Comparison of ENCODE assay signal across 8 mouse cellular contexts in genomic region chr6:13636582-13636989, GRCm38 (mm10). TPM values are rescaled to one million over a fixed set of nuclear protein-coding genes. Genes with fewer than 3 reads are reported as not detected.
DNase-seq lines count a peak whose midpoint lies in the region; ATAC-seq and TF ChIP-seq lines count a peak whose summit lies in the region.
"Had no signal": no experiment of that assay in that cellular context is flagged by ENCODE, and none has a peak within 500 bp of the region (broad histone marks: within the 10 kb centered on the region; RNA-seq: fewer than 3 reads in every experiment).

No protein-coding gene starts in this region.

- no peak for DNase-seq in lung, adult 2 months
- peak; percentile 28 for DNase-seq in embryo, embryonic 10.5 days (ENCODE audit: low spot score)
- peak; percentile 18 for DNase-seq in mesoderm, embryonic 11.5 days (ENCODE audit: low read depth, low spot score)
- no peak for DNase-seq in spleen, postnatal 4 days (ENCODE audit: low spot score in 2 of 2)
- no peak for DNase-seq in cerebellum, postnatal 36 days
- DNase-seq: cerebellum, adult 9-11 months had no signal

- no peaks in the 10 kb centered on the region for H3K27me3 ChIP-seq in lung, embryonic 15.5 days
- H3K27me3 ChIP-seq in heart, embryonic 14.5 days (ENCODE audit: control insufficient read depth, insufficient read depth, low read length) = no peaks in the 10 kb centered on the region

- no peak overlapping the region for H3K4me2 ChIP-seq in lung, embryonic 15.5 days
- H3K4me2 ChIP-seq in heart, embryonic 14.5 days (ENCODE audit: low read length) = peak overlapping the region; percentile 32; the same call in 1 of the 2 replicates

- H3K9me3 ChIP-seq in lung, embryonic 15.5 days = no peaks in the 10 kb centered on the region
- H3K9me3 ChIP-seq in heart, embryonic 14.5 days (ENCODE audit: control insufficient read depth, low read length) = no peaks in the 10 kb centered on the region

- peaks cover 11% of the 10 kb centered on the region for H3K36me3 ChIP-seq in lung, embryonic 15.5 days
- peaks cover 15% of the 10 kb centered on the region for H3K36me3 ChIP-seq in heart, embryonic 14.5 days (ENCODE audit: control insufficient read depth, insufficient read depth, low read length)

- H3K9ac ChIP-seq in lung, embryonic 15.5 days = no peak overlapping the region
- H3K9ac ChIP-seq in heart, embryonic 14.5 days (ENCODE audit: low read length) = no peak overlapping the region

- WGBS in lung, embryonic 15.5 days = 52% methylated on average over 3 of the region's 3 CpGs
- WGBS in lung, adult 2 months = 56% methylated on average over 3 of the region's 3 CpGs
- whole genome bisulfite sequencing in heart, embryonic 14.5 days = 17% methylated on average over 3 of the region's 3 CpGs

- ATAC-seq in lung, embryonic 15.5 days (ENCODE audit: borderline replicate concordance, extremely low read depth, low FRiP score, low TSS enrichment) = peak; percentile 57; the same call in 1 of the 2 replicates
- ATAC-seq in heart, embryonic 14.5 days (ENCODE audit: insufficient number of reproducible peaks, insufficient read depth, low FRiP score, low read depth) = peak; percentile 81

- TF ChIP-seq POLR2A in lung, adult 2 months (IDR thresholded peaks at IDR 0.05; ENCODE audit: borderline replicate concordance, extremely low read depth, low read depth, low read length) = no peak

- H3K27ac ChIP-seq in lung, embryonic 15.5 days = no peak overlapping the region
- peak overlapping the region; percentile 55 to 77 for H3K27ac ChIP-seq in heart, embryonic 14.5 days (replicated peaks in 1 of 2; ENCODE audit: control insufficient read depth in 1 of 2, insufficient read depth in 1 of 2, low read depth in 2 of 2, low read length in 2 of 2)

- H3K4me3 ChIP-seq in lung, embryonic 15.5 days = no peak overlapping the region
- H3K4me3 ChIP-seq in lung, adult 2 months (replicated peaks; ENCODE audit: extremely low read depth, low read depth, low read length) = no peak overlapping the region
- H3K4me3 ChIP-seq in heart, embryonic 14.5 days (ENCODE audit: control insufficient read depth in 1 of 2, insufficient read depth in 1 of 2, low read depth in 1 of 2, low read length in 2 of 2) = no peak overlapping the region

- no peaks in the 10 kb centered on the region for H3K4me1 ChIP-seq in lung, embryonic 15.5 days
- H3K4me1 ChIP-seq in lung, adult 2 months (ENCODE audit: control insufficient read depth, insufficient read depth, low read length) = no peaks in the 10 kb centered on the region
- H3K4me1 ChIP-seq in heart, embryonic 14.5 days (ENCODE audit: control insufficient read depth in 2 of 2, insufficient read depth in 2 of 2, low read length in 2 of 2) = peaks cover 0 to 15% of the 10 kb centered on the region in 2 experiments; a peak in 1 of 4 replicates

- TF ChIP-seq CTCF in lung, adult 2 months (IDR thresholded peaks at IDR 0.05; ENCODE audit: insufficient read depth, low read length) = no peak

RNA-seq across cellular contexts. Expression of gene Tmem168, which starts 28.7 kb away (rescaled TPM):
- polyA plus RNA-seq in lung, embryonic 15.5 days (2015; fragmentation: Nextera tagmentation; extraction: Ambion mirVana) = 41.4 and 47.2 TPM in 2 replicates
- polyA plus RNA-seq in lung, adult 2 months (2012; rRNA removed) = 9.9 and 13.2 TPM in 2 replicates
- 37.4 and 40.1 TPM in 2 replicates for polyA plus RNA-seq in heart, embryonic 14.5 days (2014; fragmentation: Nextera tagmentation; extraction: Ambion mirVana)

RNA-seq across cellular contexts. Expression of gene Bmt2, which starts 41.2 kb away (rescaled TPM):
- polyA plus RNA-seq in lung, embryonic 15.5 days (2015; fragmentation: Nextera tagmentation; extraction: Ambion mirVana) = 18.0 and 19.0 TPM in 2 replicates
- 1.7 and 3.5 TPM in 2 replicates for polyA plus RNA-seq in lung, adult 2 months (2012; rRNA removed)
- polyA plus RNA-seq in heart, embryonic 14.5 days (2014; fragmentation: Nextera tagmentation; extraction: Ambion mirVana) = 22.8 and 23.4 TPM in 2 replicates

Comparison
In these comparisons a context has a peak if more than half of its experiments do, and no peak if none do; other contexts are left out.
1. DNase-seq: peak in embryo, embryonic 10.5 days (single experiment) and mesoderm, embryonic 11.5 days (single experiment); none in lung, adult 2 months (single experiment), spleen, postnatal 4 days (0 of 2) and cerebellum, postnatal 36 days (0 of 2).